8 mouse cellular contexts compared by ENCODE assay signal in the genomic region with DNA sequence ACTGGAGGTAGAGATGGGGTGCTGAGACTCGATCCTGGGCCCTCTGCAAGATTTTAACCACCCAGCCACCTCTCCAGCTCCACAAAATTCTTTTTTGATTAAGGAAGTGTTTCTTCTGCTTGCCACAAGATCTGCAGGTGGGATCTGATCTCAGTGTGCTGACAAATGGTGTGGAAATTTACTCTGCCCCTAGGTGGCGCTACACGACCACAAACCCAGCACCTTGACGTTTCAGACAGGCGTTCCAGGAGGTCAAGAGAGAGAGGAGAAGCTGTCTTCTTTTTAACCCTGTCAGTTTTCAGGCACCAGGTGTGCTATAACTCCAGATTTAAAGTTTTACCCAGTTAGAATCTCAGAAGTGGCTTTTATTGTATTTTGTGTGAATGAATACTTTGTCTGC. TPM values are rescaled to one million over a fixed set of nuclear protein-coding genes. Genes with fewer than 3 reads are reported as not detected.
DNase-seq lines count a peak whose midpoint lies in the region; TF ChIP-seq lines count a peak whose summit lies in the region.
"Had no signal": no experiment of that assay in that cellular context is flagged by ENCODE, and none has a peak within 500 bp of the region (broad histone marks: within the 10 kb centered on the region; RNA-seq: fewer than 3 reads in every experiment).

No protein-coding gene starts in this region.

- H3K27me3 ChIP-seq in small intestine, adult 2 months (ENCODE audit: control insufficient read depth, insufficient read depth, low read length): no peaks in the 10 kb centered on the region

- H3K27ac ChIP-seq in layer of hippocampus, adult 2 months: no peak overlapping the region
- no peak overlapping the region for H3K27ac ChIP-seq in small intestine, adult 2 months (ENCODE audit: insufficient read depth, low read depth, low read length)
- H3K27ac ChIP-seq: limb, embryonic 12.5 days had no signal

- TF ChIP-seq POLR2A in small intestine, adult 2 months (IDR thresholded peaks at IDR 0.05; ENCODE audit: low read depth, low read length): no peak

- WGBS in small intestine, adult 2 months: under 1% methylated on average over 5 of the region's 5 CpGs

- peaks cover 2% of the 10 kb centered on the region; the same call in 1 of the 2 replicates for H3K4me1 ChIP-seq in small intestine, adult 2 months (ENCODE audit: control insufficient read depth, insufficient read depth, insufficient read length, low read length)

- peak; percentile 90 to 92 for DNase-seq in B cell, adult 2 months
- peak; percentile 84 for DNase-seq in CD8-positive naive resting alpha-beta T cell, adult 2 months (ENCODE audit: low read depth in 2 of 2, low spot score in 2 of 2)
- peak; percentile 83 for DNase-seq in c-Kit-positive CD71-negative TER-119-negative erythroid progenitor cells, embryonic 14.5 days (ENCODE audit: low read depth)
- peak; percentile 82 for DNase-seq in gastrocnemius, adult 18-20 months (ENCODE audit: low spot score)
- DNase-seq in layer of hippocampus, adult 2 months (ENCODE audit: low spot score in 2 of 2): peak; percentile 79 to 86
- DNase-seq in lung, postnatal 14 days: peak; percentile 85

- no peaks in the 10 kb centered on the region for H3K36me3 ChIP-seq in small intestine, adult 2 months (ENCODE audit: control insufficient read depth, insufficient read depth, low read length)
- H3K36me3 ChIP-seq: limb, embryonic 12.5 days had no signal

- no peak overlapping the region for H3K4me3 ChIP-seq in layer of hippocampus, adult 2 months
- no peak overlapping the region for H3K4me3 ChIP-seq in small intestine, adult 2 months (ENCODE audit: low read depth, low read length)
- H3K4me3 ChIP-seq: limb, embryonic 12.5 days had no signal

- TF ChIP-seq CTCF in layer of hippocampus, adult 2 months (conservative IDR thresholded peaks at IDR 0.05): peak; percentile 95
- TF ChIP-seq CTCF in small intestine, adult 2 months (IDR thresholded peaks at IDR 0.05; ENCODE audit: extremely low read depth, insufficient read length, insufficient replicate concordance, low read depth, low read length): peak; percentile 85; the same call in 1 of the 2 replicates

RNA-seq across cellular contexts. Expression of gene Acot7, which starts 4.9 kb away (rescaled TPM):
- 10 to 100 TPM; 16.2 to 18.8 TPM for total RNA-seq in gastrocnemius, adult 18-20 months (2021)
- total RNA-seq in layer of hippocampus, adult 2 months (2021): 100 to 1,000 TPM; 306 to 335 TPM
- polyA plus RNA-seq in small intestine, adult 2 months (2012; rRNA removed): 30.0 and 33.4 TPM in 2 replicates

RNA-seq across cellular contexts. Expression of gene Hes2, which starts 14.4 kb away (rescaled TPM):
- not detected for total RNA-seq in gastrocnemius, adult 18-20 months (2021)
- total RNA-seq in layer of hippocampus, adult 2 months (2021): not detected
- 8.3 and 51.7 TPM in 2 replicates for polyA plus RNA-seq in small intestine, adult 2 months (2012; rRNA removed)
- polyA plus RNA-seq: limb, embryonic 12.5 days had no signal

RNA-seq across cellular contexts. Expression of gene Espn, which starts 20.9 kb away (rescaled TPM):
- total RNA-seq in gastrocnemius, adult 18-20 months (2021): under 1 TPM; 0.36 to 0.59 TPM
- total RNA-seq in layer of hippocampus, adult 2 months (2021): 1 to 10 TPM; 1.2 to 1.9 TPM
- 124 and 572 TPM in 2 replicates for polyA plus RNA-seq in small intestine, adult 2 months (2012; rRNA removed)

RNA-seq across cellular contexts. Expression of gene Tnfrsf25, which starts 57.3 kb away (rescaled TPM):
- 1 to 10 TPM; 1.0 to 1.8 TPM for total RNA-seq in gastrocnemius, adult 18-20 months (2021)
- total RNA-seq in layer of hippocampus, adult 2 months (2021): 10 to 100 TPM; 22.7 to 48.4 TPM
- polyA plus RNA-seq in small intestine, adult 2 months (2012; rRNA removed): 1.9 and 3.8 TPM in 2 replicates

Comparison
In these comparisons a context has a peak if more than half of its experiments do, and no peak if none do; other contexts are left out.
1. RNA of gene Acot7, which starts 4.9 kb away (total RNA-seq): 306 to 335 TPM in layer of hippocampus, adult 2 months; 16.2 to 18.8 TPM in gastrocnemius, adult 18-20 months; every median in the first group is over 10 times any median in the second.
2. Peak in every context shown above with its lines, with median percentiles within 50 percentile points of each other: DNase-seq.